Mouse (Mus musculus): ENCODE data around the gene Siah1b. TPM values are rescaled to one million over a fixed set of nuclear protein-coding genes. Genes with fewer than 3 reads are reported as not detected.
A peak's percentile ranks its signal among the peaks of the same experiment; 100 is the strongest.

The Siah1b gene
- polyA plus RNA-seq, 1 experiment from 2014 or later: 30.3 TPM

DNA sequence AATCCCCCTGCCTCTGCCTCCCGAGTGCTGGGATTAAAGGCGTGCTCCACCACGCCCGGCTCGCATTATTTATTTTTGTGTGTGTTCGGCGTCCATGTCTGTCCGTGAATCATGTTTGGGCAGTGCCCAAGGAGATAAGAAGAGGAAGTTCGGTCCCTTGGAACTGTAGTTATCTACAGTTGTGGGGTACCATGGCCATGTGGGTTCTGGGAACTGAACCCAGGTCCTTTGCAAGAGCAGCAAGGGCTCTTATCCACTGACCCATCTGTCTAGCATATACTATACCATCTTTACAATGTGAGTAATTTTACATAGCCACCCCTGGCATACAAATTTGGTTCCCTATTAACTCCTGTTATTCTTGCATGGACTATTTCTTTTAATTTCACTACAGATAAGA, 5.7 kb upstream of the Siah1b start:
- H3K9me3 ChIP-seq: no peaks in the 10 kb centered on the region
- no peak overlapping the region for H3K4me2 ChIP-seq
- WGBS: 86% methylated on average over 9 of the region's 9 CpGs
- H3K4me1 ChIP-seq: no peaks in the 10 kb centered on the region
- 0 out of 2 replicates have a peak, but pooled peaks cover 6% of the 10 kb centered on the region for H3K27me3 ChIP-seq
- H3K36me3 ChIP-seq: no peaks in the 10 kb centered on the region
- no peak overlapping the region for H3K4me3 ChIP-seq
- no peak for ATAC-seq (ENCODE audit: borderline replicate concordance, extremely low read depth, low FRiP score, low TSS enrichment)
- H3K27ac ChIP-seq: no peak overlapping the region
- no peak overlapping the region for H3K9ac ChIP-seq

DNA sequence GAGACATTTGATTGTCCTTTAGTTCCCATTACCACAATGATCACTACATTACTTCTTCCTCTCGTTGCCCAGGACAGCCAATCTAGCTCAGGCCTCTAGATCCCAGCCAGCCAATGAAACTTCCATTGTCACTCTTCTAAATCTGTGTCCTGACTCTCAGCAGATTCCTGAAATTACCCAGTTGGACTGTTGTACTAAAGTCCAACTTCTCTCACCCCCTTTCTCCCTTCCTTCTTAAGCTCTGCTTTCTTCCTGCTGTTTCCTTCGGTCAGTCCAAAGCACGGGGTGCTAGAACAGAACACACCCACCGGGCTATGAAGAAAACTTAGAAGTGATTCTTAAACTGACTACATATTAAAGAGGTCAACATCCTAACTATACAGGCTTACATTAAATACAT, 7.3 kb downstream of the Siah1b start:
- H3K4me3 ChIP-seq: no peak overlapping the region
- no peaks in the 10 kb centered on the region for H3K36me3 ChIP-seq
- H3K4me1 ChIP-seq: no peaks in the 10 kb centered on the region
- H3K27ac ChIP-seq: no peak overlapping the region
- no peak for ATAC-seq (ENCODE audit: borderline replicate concordance, extremely low read depth, low FRiP score, low TSS enrichment)
- WGBS: 88% methylated on average over 4 of the region's 4 CpGs
- H3K4me2 ChIP-seq: no peak overlapping the region
- no peak overlapping the region for H3K9ac ChIP-seq
- H3K27me3 ChIP-seq: no peaks in the 10 kb centered on the region; the same call in 1 of the 2 replicates
- no peaks in the 10 kb centered on the region for H3K9me3 ChIP-seq

DNA sequence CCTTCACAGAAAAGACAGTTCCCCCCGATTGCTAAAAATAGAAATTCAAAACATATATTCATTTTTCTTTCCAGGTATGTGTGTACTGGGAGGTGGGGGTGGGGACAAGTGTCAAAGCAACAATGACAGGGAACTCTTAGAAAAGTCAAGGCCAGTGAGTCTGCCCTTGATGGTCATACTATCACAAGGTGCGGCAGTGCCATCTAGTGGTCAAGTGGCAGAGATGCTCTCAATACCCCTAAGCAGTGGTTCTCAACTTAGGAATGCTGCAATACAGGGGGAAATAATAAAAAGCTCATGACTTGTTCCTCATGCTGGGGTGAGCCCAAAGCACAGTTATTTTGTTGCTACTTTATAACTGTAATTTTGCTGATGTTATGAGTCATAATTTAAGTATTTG, 10.1 kb downstream of the Siah1b start:
- no peak overlapping the region for H3K27ac ChIP-seq
- H3K27me3 ChIP-seq: no peaks in the 10 kb centered on the region; the same call in 1 of the 2 replicates
- no peaks in the 10 kb centered on the region for H3K36me3 ChIP-seq
- H3K9me3 ChIP-seq: no peaks in the 10 kb centered on the region
- ATAC-seq (ENCODE audit: borderline replicate concordance, extremely low read depth, low FRiP score, low TSS enrichment): peak; percentile 39; the same call in 1 of the 2 replicates
- no peak overlapping the region for H3K4me3 ChIP-seq
- H3K9ac ChIP-seq: no peak overlapping the region
- H3K4me1 ChIP-seq: no peaks in the 10 kb centered on the region
- H3K4me2 ChIP-seq: no peak overlapping the region
- WGBS: 6% methylated on average over 2 of the region's 2 CpGs

DNA sequence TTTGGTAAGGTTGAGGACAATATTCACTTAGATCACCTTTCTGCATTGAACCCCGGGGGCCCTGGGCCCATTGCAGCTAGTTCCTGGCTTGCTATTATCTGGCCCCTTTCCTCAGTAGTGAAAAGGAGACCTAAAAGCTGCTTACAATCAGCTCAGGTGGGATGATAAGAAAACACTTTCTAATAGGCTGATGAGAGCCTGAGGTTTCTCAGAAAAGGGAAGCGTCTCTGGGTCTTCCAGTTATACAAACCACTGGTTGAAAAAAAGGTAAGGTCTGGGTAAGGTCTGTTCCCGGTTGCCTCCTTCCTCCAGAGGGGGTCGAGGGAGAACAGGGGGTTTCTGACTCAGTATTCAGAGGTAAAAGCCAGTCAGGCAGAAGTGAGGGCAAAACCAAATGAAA, 17.2 kb downstream of the Siah1b start:
- Histone ChIP-seq H3K9ac (no peak overlapping the region), H3K4me2 (no peak overlapping the region), H3K4me1 (no peaks in the 10 kb centered on the region), H3K9me3 (no peaks in the 10 kb centered on the region), H3K27me3 (no peaks in the 10 kb centered on the region; the same call in 1 of the 2 replicates), H3K27ac (no peak overlapping the region), H3K4me3 (no peak overlapping the region), H3K36me3 (no peaks in the 10 kb centered on the region)
- ATAC-seq (ENCODE audit: borderline replicate concordance, extremely low read depth, low FRiP score, low TSS enrichment): no peak
- 67% methylated on average over 4 of the region's 4 CpGs for WGBS

DNA sequence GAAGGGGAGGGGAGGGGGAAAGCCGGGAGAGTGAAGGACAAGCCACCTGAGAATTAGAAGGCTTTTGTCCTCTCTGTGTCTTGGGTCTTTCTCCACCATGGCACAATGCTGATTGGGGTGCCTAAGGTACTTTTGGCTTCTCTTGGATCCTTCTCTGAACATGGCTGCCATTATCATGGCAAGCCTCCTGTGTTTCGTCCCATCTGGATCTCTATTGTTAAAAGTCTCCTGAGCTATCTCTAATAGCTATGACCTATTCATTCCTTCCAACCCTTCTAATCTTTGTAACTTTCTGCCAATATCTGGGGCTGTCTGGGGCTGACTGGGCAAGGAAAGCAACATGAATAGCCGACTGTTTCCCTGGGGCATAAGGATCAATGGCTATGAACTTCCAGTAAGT, 17.8 kb downstream of the Siah1b start:
- ATAC-seq (ENCODE audit: borderline replicate concordance, extremely low read depth, low FRiP score, low TSS enrichment): no peak
- whole genome bisulfite sequencing: 74% methylated on average over 3 of the region's 3 CpGs
- H3K9ac ChIP-seq: no peak overlapping the region
- no peaks in the 10 kb centered on the region for H3K4me1 ChIP-seq
- no peaks in the 10 kb centered on the region for H3K27me3 ChIP-seq
- no peaks in the 10 kb centered on the region for H3K36me3 ChIP-seq
- H3K27ac ChIP-seq: no peak overlapping the region
- no peak overlapping the region for H3K4me3 ChIP-seq
- no peak overlapping the region for H3K4me2 ChIP-seq
- no peaks in the 10 kb centered on the region for H3K9me3 ChIP-seq

DNA sequence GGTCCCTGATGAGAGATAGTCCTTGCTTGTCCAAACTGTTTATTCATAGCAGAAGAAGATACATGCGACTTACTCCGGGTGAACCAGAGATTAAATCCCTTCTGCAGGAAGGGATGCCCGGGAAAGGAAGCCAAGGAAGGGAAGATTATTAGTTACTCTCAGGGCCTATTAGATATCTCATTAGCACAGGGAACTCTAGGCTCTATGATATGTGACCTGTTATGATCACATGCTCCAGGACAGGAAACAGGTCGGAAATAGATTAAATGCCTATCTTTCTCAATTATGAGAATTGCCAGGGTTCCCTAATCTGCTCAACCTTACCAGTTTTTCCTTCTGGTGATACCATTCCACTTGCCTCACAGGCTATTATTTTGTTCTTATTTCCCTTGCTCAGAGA, 20.6 kb downstream of the Siah1b start:
- 80% methylated on average over 4 of the region's 4 CpGs for WGBS
- no peaks in the 10 kb centered on the region for H3K9me3 ChIP-seq
- H3K4me2 ChIP-seq: no peak overlapping the region
- no peak overlapping the region for H3K4me3 ChIP-seq
- ATAC-seq (ENCODE audit: borderline replicate concordance, extremely low read depth, low FRiP score, low TSS enrichment): no peak
- no peak overlapping the region for H3K9ac ChIP-seq
- no peaks in the 10 kb centered on the region for H3K36me3 ChIP-seq
- no peaks in the 10 kb centered on the region for H3K27me3 ChIP-seq
- H3K4me1 ChIP-seq: no peaks in the 10 kb centered on the region
- no peak overlapping the region for H3K27ac ChIP-seq

DNA sequence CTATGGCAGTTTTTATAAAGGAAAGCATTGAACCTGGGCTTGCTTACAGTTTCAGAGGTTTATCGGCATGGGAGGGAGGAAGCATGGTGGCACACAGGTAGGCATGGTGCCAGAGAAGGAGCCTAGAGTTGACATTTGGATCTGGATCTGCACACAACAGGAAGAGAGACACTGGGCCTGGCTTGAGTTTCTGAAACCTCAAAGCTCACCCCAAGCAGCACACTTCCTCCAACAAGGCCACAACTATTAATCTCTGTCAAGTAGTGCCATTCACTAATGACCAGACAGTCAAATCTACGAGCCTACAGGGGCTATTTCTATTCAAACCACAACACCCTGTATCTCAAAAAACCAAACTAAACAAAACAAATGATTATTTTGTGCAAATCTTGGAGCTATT, 29.6 kb downstream of the Siah1b start:
- Histone ChIP-seq H3K4me3 (no peak overlapping the region), H3K9me3 (no peaks in the 10 kb centered on the region), H3K9ac (no peak overlapping the region), H3K4me2 (no peak overlapping the region), H3K27ac (no peak overlapping the region), H3K4me1 (no peaks in the 10 kb centered on the region), H3K27me3 (no peaks in the 10 kb centered on the region), H3K36me3 (no peaks in the 10 kb centered on the region)
- ATAC-seq (ENCODE audit: borderline replicate concordance, extremely low read depth, low FRiP score, low TSS enrichment): no peak
- 52% methylated on average over 2 of the region's 2 CpGs for WGBS

DNA sequence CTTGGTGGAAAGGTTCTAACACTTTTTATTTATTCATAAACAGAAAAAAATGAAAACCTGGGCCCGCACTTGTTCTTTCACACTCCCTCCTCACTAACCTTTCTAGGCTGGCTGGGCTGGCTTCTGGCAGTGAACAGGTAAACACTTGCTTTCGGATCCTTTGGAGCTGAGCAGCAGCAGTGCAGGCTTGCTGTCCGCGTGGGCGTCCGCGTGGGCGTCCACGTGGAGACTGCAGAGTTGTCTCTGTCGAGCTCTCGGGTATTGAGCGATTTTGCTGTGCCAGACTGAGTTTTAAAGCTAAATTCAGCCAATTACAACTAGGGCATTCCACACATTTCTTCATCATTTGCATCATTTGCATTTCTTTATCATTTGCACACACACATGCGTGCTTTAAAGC, 34.2 kb downstream of the Siah1b start:
- no peaks in the 10 kb centered on the region for H3K36me3 ChIP-seq
- no peaks in the 10 kb centered on the region for H3K9me3 ChIP-seq
- H3K9ac ChIP-seq: no peak overlapping the region
- H3K4me2 ChIP-seq: no peak overlapping the region
- no peak overlapping the region for H3K4me3 ChIP-seq
- no peak overlapping the region for H3K27ac ChIP-seq
- no peaks in the 10 kb centered on the region for H3K27me3 ChIP-seq
- H3K4me1 ChIP-seq: no peaks in the 10 kb centered on the region
- 56% methylated on average over 13 of the region's 13 CpGs for WGBS
- ATAC-seq (ENCODE audit: borderline replicate concordance, extremely low read depth, low FRiP score, low TSS enrichment): no peak

DNA sequence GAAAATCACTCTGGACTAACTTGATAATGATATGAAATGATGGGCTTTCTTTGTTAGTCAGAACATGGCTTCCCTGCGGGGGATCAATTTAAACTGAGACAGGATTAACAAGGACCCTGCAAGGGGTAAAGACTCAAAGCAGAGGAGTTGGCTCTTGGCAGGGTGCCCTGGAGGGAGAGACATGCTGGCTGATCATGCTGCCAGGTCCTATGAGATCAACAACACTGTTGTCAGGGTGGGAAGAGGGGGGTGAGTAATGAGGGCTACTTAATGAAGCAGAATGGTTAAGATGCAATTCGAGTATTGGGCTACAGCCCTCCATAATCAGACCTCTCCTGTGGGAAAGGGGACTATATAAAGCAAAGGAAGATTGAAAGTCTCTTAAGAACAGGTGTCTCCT, 37.4 kb downstream of the Siah1b start:
- ATAC-seq (ENCODE audit: borderline replicate concordance, extremely low read depth, low FRiP score, low TSS enrichment): no peak
- 46% methylated on average over 2 of the region's 2 CpGs for WGBS
- Histone ChIP-seq H3K9me3 (no peaks in the 10 kb centered on the region), H3K36me3 (no peaks in the 10 kb centered on the region), H3K4me1 (no peaks in the 10 kb centered on the region), H3K27ac (no peak overlapping the region), H3K27me3 (no peaks in the 10 kb centered on the region), H3K4me3 (no peak overlapping the region), H3K4me2 (no peak overlapping the region), H3K9ac (no peak overlapping the region)

DNA sequence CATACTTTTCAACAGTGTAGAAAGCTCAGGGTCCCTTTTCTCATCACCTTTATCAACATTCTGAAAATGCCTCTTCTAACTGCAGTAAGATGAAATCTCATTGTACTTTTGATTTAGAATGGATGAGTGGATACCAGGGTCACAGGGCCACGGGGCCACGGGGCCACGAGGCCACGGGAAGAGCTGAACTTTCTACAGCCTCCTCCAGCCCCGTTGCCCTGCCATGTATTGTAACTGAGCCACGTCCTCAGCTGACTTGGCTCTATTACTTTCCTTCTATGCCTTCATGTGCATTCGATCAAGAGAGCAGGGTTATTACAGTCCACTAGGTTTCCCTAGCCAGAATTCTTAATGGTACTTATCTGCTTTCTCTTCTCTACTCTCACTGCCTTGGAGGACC, 40.4 kb downstream of the Siah1b start:
- no peak overlapping the region for H3K4me2 ChIP-seq
- no peaks in the 10 kb centered on the region for H3K27me3 ChIP-seq
- H3K36me3 ChIP-seq: no peaks in the 10 kb centered on the region
- H3K4me3 ChIP-seq: no peak overlapping the region
- no peak overlapping the region for H3K9ac ChIP-seq
- H3K9me3 ChIP-seq: no peaks in the 10 kb centered on the region
- 79% methylated on average over 7 of the region's 7 CpGs for WGBS
- H3K27ac ChIP-seq: no peak overlapping the region
- no peaks in the 10 kb centered on the region for H3K4me1 ChIP-seq
- ATAC-seq (ENCODE audit: borderline replicate concordance, extremely low read depth, low FRiP score, low TSS enrichment): no peak

DNA sequence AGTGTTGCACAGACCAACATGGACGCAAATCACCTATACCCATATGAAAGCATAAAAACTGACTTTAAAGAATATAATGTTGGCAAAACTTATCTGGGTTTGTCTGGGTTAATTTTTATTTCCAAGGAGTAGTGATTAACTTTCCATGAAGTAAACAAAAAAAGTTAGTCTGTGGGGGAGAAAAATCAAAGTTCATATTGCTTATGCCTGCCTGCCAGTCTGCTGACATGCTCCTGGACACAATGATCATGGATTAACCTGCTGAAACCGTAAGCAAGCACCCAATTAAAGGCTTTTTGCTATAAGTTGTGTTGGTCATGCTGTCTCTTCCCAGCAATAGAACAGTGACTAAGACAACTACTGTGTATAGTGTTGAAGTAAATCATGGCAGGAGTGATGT, 40.9 kb downstream of the Siah1b start:
- no peaks in the 10 kb centered on the region for H3K27me3 ChIP-seq
- H3K9me3 ChIP-seq: no peaks in the 10 kb centered on the region
- 75% methylated on average over 2 of the region's 2 CpGs for WGBS
- no peak overlapping the region for H3K27ac ChIP-seq
- no peaks in the 10 kb centered on the region for H3K4me1 ChIP-seq
- H3K36me3 ChIP-seq: no peaks in the 10 kb centered on the region
- ATAC-seq (ENCODE audit: borderline replicate concordance, extremely low read depth, low FRiP score, low TSS enrichment): no peak
- H3K4me2 ChIP-seq: no peak overlapping the region
- H3K4me3 ChIP-seq: no peak overlapping the region
- no peak overlapping the region for H3K9ac ChIP-seq

DNA sequence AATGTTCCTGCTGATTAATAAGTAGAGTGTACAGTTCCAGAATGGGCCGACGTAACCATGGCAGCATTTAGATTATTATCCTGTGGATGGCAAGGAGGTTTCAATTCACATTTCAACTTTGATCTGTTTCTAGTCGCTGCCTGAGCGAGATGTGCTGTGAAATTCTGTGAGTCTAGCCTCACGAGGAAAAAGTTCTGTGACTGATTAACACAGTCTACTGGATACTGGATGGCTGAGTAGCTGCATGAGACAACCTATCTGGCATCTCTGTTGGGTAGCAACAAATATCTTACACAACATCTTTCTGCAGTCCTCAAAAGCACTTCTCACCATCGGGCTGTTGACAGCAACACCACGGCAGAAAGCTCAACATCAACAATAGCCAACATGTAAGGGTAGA, 43.8 kb downstream of the Siah1b start:
- H3K36me3 ChIP-seq: no peaks in the 10 kb centered on the region
- 84% methylated on average over 7 of the region's 7 CpGs for WGBS
- H3K27me3 ChIP-seq: no peaks in the 10 kb centered on the region
- H3K4me1 ChIP-seq: no peaks in the 10 kb centered on the region
- no peak overlapping the region for H3K9ac ChIP-seq
- ATAC-seq (ENCODE audit: borderline replicate concordance, extremely low read depth, low FRiP score, low TSS enrichment): no peak
- H3K4me3 ChIP-seq: no peak overlapping the region
- H3K4me2 ChIP-seq: no peak overlapping the region
- H3K27ac ChIP-seq: no peak overlapping the region
- no peaks in the 10 kb centered on the region for H3K9me3 ChIP-seq

DNA sequence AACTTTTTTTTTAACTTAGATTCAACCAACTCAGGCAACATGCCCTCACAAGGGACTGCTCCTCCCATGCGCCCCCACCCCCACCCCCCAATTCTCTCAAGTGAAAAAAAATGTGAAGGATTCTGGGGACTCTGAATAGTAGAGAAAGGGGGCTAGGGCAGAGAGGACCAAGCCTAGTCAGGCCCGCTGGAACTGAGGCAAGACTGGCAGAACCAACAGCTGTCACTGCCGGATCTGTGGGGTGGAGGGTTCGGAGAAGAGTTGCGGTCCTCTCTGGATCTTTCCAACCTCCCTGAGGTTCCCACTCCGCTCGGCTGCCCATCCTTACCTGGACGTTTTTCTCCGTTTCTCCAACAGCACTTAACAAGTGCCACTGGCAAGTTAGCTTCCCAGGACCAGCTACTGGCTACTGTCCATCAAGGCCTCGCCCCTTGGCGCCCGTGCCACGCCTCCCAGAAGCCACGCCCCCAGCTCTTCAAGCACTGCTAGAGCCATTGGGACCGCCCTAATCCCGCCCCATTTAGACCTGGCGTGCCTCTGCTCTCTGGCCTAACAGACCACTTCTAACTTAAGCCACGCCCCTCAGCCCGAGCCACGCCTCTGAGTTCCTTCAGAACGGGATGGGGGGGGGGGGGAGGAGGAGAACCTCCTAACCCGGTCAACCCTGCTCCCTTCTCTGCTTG, 48.5 kb downstream of the Siah1b start, which contains the start of gene Car5b:
Gene Car5b, minus strand, starts transcription at position 391 of the 683 bp plus-strand sequence.
- Histone ChIP-seq H3K4me1 (no peaks in the 10 kb centered on the region), H3K4me3 (peak within 1 kb of the TSS; percentile 36), H3K27ac (no peak within 1 kb of the TSS), H3K27me3 (no peaks in the 10 kb centered on the region; the same call in 1 of the 2 replicates), H3K36me3 (no peaks in the 10 kb centered on the region), H3K9me3 (no peaks in the 10 kb centered on the region), H3K4me2 (peak within 1 kb of the TSS; percentile 57), H3K9ac (no peak within 1 kb of the TSS)
- 11% methylated on average over 22 of the region's 22 CpGs for WGBS
- peak; percentile 99 for ATAC-seq (ENCODE audit: borderline replicate concordance, extremely low read depth, low FRiP score, low TSS enrichment)

Measured in lung, embryonic 15.5 days (tissue).